Comparison of ENCODE assay signal across 8 mouse cellular contexts in genomic region chr7:118491431-118492147, GRCm38 (mm10). TPM values are rescaled to one million over a fixed set of nuclear protein-coding genes. Genes with fewer than 3 reads are reported as not detected.
A peak's percentile ranks its signal among the peaks of the same experiment; 100 is the strongest.
DNase-seq lines count a peak whose midpoint lies in the region; ATAC-seq and TF ChIP-seq lines count a peak whose summit lies in the region.

Gene Itpripl2, minus strand, starts transcription at chr7:118491975.

- no peak for TF ChIP-seq CTCF in ES-Bruce4 (IDR thresholded peaks at IDR 0.05; ENCODE audit: low read depth, low read length)

- intact Hi-C loops in left cerebral cortex, postnatal 10 days (cut with DNase I) = no loop called here

- under 1% methylated on average over 48 of the region's 55 CpGs for WGBS in hindbrain, embryonic 11.5 days

- no peak within 1 kb of the TSS for H3K27ac ChIP-seq in ES-Bruce4 (ENCODE audit: insufficient read depth, low read length)
- H3K27ac ChIP-seq in hindbrain, embryonic 11.5 days (ENCODE audit: low read depth, low read length) = no peak within 1 kb of the TSS

- peak; percentile 44 for ATAC-seq in frontal cortex, adult (ENCODE audit: low TSS enrichment)
- peak; percentile 89 for ATAC-seq in hindbrain, embryonic 11.5 days (ENCODE audit: low FRiP score)
- ATAC-seq in megakaryocyte, adult 5-6 weeks (ENCODE audit: poor library complexity, severe bottlenecking) = peak; percentile 82

- no peaks in the 10 kb centered on the region for H3K27me3 ChIP-seq in ES-Bruce4 (ENCODE audit: control insufficient read depth, insufficient read depth, low read length, poor library complexity, severe bottlenecking)
- peaks cover 41% of the 10 kb centered on the region for H3K27me3 ChIP-seq in hindbrain, embryonic 11.5 days (ENCODE audit: control insufficient read depth, insufficient read depth, low read length)

- TF ChIP-seq POLR2A in ES-Bruce4 (IDR thresholded peaks at IDR 0.05; ENCODE audit: insufficient read depth, low read length) = no peak

- peak within 1 kb of the TSS; percentile 67 for H3K4me3 ChIP-seq in ES-Bruce4 (ENCODE audit: low read depth, low read length)
- H3K4me3 ChIP-seq in hindbrain, embryonic 11.5 days (ENCODE audit: low read depth, low read length) = peak within 1 kb of the TSS; percentile 60

- peak; percentile 83 to 91 for DNase-seq in adrenal gland, postnatal 36 days
- peak; percentile 73 for DNase-seq in hindbrain, embryonic 11.5 days (ENCODE audit: low spot score)
- DNase-seq in left cerebral cortex, postnatal 10 days (ENCODE audit: extremely low spot score in 1 of 2, low spot score in 2 of 2) = peak; percentile 13 to 89
- DNase-seq in retina, postnatal 1 day = peak; percentile 64
- DNase-seq in urinary bladder, postnatal 10 days (ENCODE audit: low spot score) = peak; percentile 42

- no peaks in the 10 kb centered on the region for H3K36me3 ChIP-seq in ES-Bruce4 (ENCODE audit: control insufficient read depth, insufficient read depth, low read length, poor library complexity, severe bottlenecking)
- no peaks in the 10 kb centered on the region for H3K36me3 ChIP-seq in hindbrain, embryonic 11.5 days (ENCODE audit: control insufficient read depth, insufficient read depth, low read length)

- peaks cover under 1% of the 10 kb centered on the region for H3K4me1 ChIP-seq in ES-Bruce4 (ENCODE audit: control insufficient read depth, insufficient read depth, low read length)
- H3K4me1 ChIP-seq in hindbrain, embryonic 11.5 days (replicated peaks; ENCODE audit: control insufficient read depth, insufficient read depth, low read length) = 0 out of 2 replicates have a peak, but pooled peaks cover 3% of the 10 kb centered on the region

- TF ChIP-seq EP300 in ES-Bruce4 (IDR thresholded peaks at IDR 0.05; ENCODE audit: insufficient read depth, low read depth, low read length) = no peak

- H3K4me2 ChIP-seq in hindbrain, embryonic 11.5 days (replicated peaks; ENCODE audit: low read depth, low read length) = peak within 1 kb of the TSS; percentile 84

- no peaks in the 10 kb centered on the region for H3K9me3 ChIP-seq in ES-Bruce4 (replicated peaks; ENCODE audit: control insufficient read depth, insufficient read depth, low read length, poor library complexity, severe bottlenecking)
- H3K9me3 ChIP-seq in hindbrain, embryonic 11.5 days (ENCODE audit: control insufficient read depth, low read length) = no peaks in the 10 kb centered on the region

- peak within 1 kb of the TSS; percentile 81 for H3K9ac ChIP-seq in ES-Bruce4 (ENCODE audit: low read depth, poor library complexity, severe bottlenecking)
- H3K9ac ChIP-seq in hindbrain, embryonic 11.5 days (ENCODE audit: low read depth, low read length) = peak within 1 kb of the TSS; percentile 75

RNA-seq across cellular contexts. Expression of gene Itpripl2, which starts in this region (rescaled TPM):
- polyA plus RNA-seq in ES-Bruce4 (2011; ENCODE audit: insufficient read depth, insufficient read length, low read depth, missing spikeins) = 7.2 and 7.7 TPM in 2 replicates
- 10 to 100 TPM; 14.7 to 18.3 TPM for total RNA-seq in adrenal gland, postnatal 36 days (2021)
- 0.92 and 1.4 TPM in 2 replicates for polyA plus RNA-seq in hindbrain, embryonic 11.5 days (2014; fragmentation: Nextera tagmentation; extraction: Ambion mirVana)
- total RNA-seq in left cerebral cortex, postnatal 10 days (2021) = 1 to 10 TPM; 3.6 to 3.9 TPM
- 16.5 and 17.1 TPM in 2 replicates for total RNA-seq in megakaryocyte, adult 5-6 weeks (2015)
- total RNA-seq in megakaryocyte, adult 5-6 weeks (2017) = 32.1 and 36.1 TPM in 2 replicates
